Mouse (Mus musculus) stomach, embryonic 16.5 days (tissue): ENCODE results near the gene Gm26566. TPM values are rescaled to one million over a fixed set of nuclear protein-coding genes. Genes with fewer than 3 reads are reported as not detected.
"Not testable (repeated sequence)": the region's sequence is repeated elsewhere in the genome, so short reads cannot be mapped to it uniquely, and the experiment has no call there.

Experiments
- ATAC-seq: fragments of 200-750 bp; cut with Nextera tagmentation; 2 replicates; pipeline ENCODE4 v1.8.0; 2017; ENCODE audit warnings: moderate number of reproducible peaks, moderate TSS enrichment; ENCODE audit not compliant: insufficient read depth, low FRiP score
- H3K27ac ChIP-seq: fragments of 300-500 bp; sonication (generic); 2 replicates; pipeline ENCODE4 v1.5.1; 2014; ENCODE audit warnings: low read length
- H3K27me3 ChIP-seq: fragments of 300-500 bp; sonication (generic); 2 replicates; pipeline ENCODE4 v1.6.1; 2014; ENCODE audit warnings: low read length, control low read depth, mixed read lengths; ENCODE audit not compliant: control insufficient read depth, insufficient read depth
- H3K36me3 ChIP-seq: fragments of 300-500 bp; sonication (generic); 2 replicates; pipeline ENCODE4 v1.6.1; 2014; ENCODE audit warnings: low read length; ENCODE audit not compliant: control insufficient read depth, insufficient read depth
- H3K4me1 ChIP-seq: fragments of 300-500 bp; sonication (generic); 2 replicates; pipeline ENCODE4 v1.6.1; 2014; ENCODE audit warnings: low read length, control low read depth, mixed read lengths; ENCODE audit not compliant: control insufficient read depth, insufficient read depth
- H3K4me2 ChIP-seq: fragments of 300-500 bp; sonication (generic); 2 replicates; pipeline ENCODE4 v1.6.1; 2014; ENCODE audit warnings: low read depth, low read length, mixed read lengths
- H3K4me3 ChIP-seq: fragments of 300-500 bp; sonication (generic); replicated peaks from 2 replicates; pipeline ENCODE4 v1.5.1; 2014; ENCODE audit warnings: mild to moderate bottlenecking, low read length
- H3K9ac ChIP-seq: fragments of 300-500 bp; sonication (generic); 2 replicates; pipeline ENCODE4 v1.6.1; 2014; ENCODE audit warnings: low read length
- H3K9me3 ChIP-seq: fragments of 300-500 bp; sonication (generic); replicated peaks from 2 replicates; pipeline ENCODE4 v1.6.1; 2016; ENCODE audit warnings: low read length, control low read depth; ENCODE audit not compliant: control insufficient read depth
- WGBS: fragments of 180-500 bp; shearing (Covaris S2); extraction: QIAGEN DNeasy Blood & Tissue Kit; methylation state at CpG from one replicate; pipeline ENCODE4 v1.1.7; 2014; 5-methylcytosine and 5-hydroxymethylcytosine counted together
- polyA plus RNA-seq: library from polyadenylated mRNA; unstranded; fragments of >200 nt; fragmentation: Nextera tagmentation; extraction: Ambion mirVana; gene quantifications from 2 replicates; pipeline ENCODE4 v1.2.1, GENCODE M21; 2015

Gm26566 gene
- polyA plus RNA-seq, 1 experiment from 2014 or later = 0.36 TPM

GRCm38 (mm10) chr4:88763384-88764018 is 41.9 kb downstream of the Gm26566 start:
- H3K36me3 ChIP-seq, H3K4me1 ChIP-seq, H3K27ac ChIP-seq, H3K27me3 ChIP-seq, ATAC-seq, H3K9me3 ChIP-seq: not testable (repeated sequence)
- H3K4me2 ChIP-seq = peak overlapping the region; percentile 43; the same call in 1 of the 2 replicates
- H3K9ac ChIP-seq = peak overlapping the region; percentile 64
- peak overlapping the region; percentile 40 for H3K4me3 ChIP-seq
- 2% methylated on average over 30 of the region's 42 CpGs for WGBS

Other genes with a start within 250 kb of the Gm26566 start
- not detected in 2 replicates for gene Ifnb1, start 199.0 kb upstream of the Gm26566 start, polyA plus RNA-seq
- gene Ifna15, start 163.6 kb upstream of the Gm26566 start, polyA plus RNA-seq = not detected in 2 replicates
- not detected in 2 replicates for gene Ifna14, start 150.0 kb upstream of the Gm26566 start, polyA plus RNA-seq
- gene Ifna9, start 129.4 kb upstream of the Gm26566 start, polyA plus RNA-seq = not detected in 2 replicates
- gene Ifna12, start 118.4 kb upstream of the Gm26566 start, polyA plus RNA-seq = not detected in 2 replicates
- gene C87499, start 87.4 kb upstream of the Gm26566 start, polyA plus RNA-seq = not detected in 2 replicates
- not detected in 2 replicates for gene Ifna13, start 77.3 kb upstream of the Gm26566 start, polyA plus RNA-seq
- gene Ifna16, start 44.9 kb upstream of the Gm26566 start, polyA plus RNA-seq = not detected in 2 replicates
- not detected in 2 replicates for gene Ifna2, start 37.9 kb upstream of the Gm26566 start, polyA plus RNA-seq
- not detected in 2 replicates for gene Ifnab, start 30.4 kb upstream of the Gm26566 start, polyA plus RNA-seq
- gene Klhl9, start 660 bp downstream of the Gm26566 start, polyA plus RNA-seq = 83.6 and 87.9 TPM in 2 replicates
- not detected in 2 replicates for gene Gm13271, start 33.1 kb downstream of the Gm26566 start, polyA plus RNA-seq
- gene Gm13283, start 38.3 kb downstream of the Gm26566 start, polyA plus RNA-seq = 0.19 and 0.26 TPM in 2 replicates
- gene Gm13290, start 52.0 kb downstream of the Gm26566 start, polyA plus RNA-seq = 0.59 and 0.89 TPM in 2 replicates
- not detected in 2 replicates for gene Gm13289, start 55.1 kb downstream of the Gm26566 start, polyA plus RNA-seq
- 0.28 TPM in 1 of 2 replicates, not detected in the other for gene Gm13272, start 58.0 kb downstream of the Gm26566 start, polyA plus RNA-seq
- gene Ifnz, start 60.3 kb downstream of the Gm26566 start, polyA plus RNA-seq = 0.48 TPM in 1 of 2 replicates, not detected in the other
- not detected in 2 replicates for gene Gm13276, start 63.9 kb downstream of the Gm26566 start, polyA plus RNA-seq
- gene Gm13277, start 66.8 kb downstream of the Gm26566 start, polyA plus RNA-seq = not detected in 2 replicates
- gene Gm13278, start 69.7 kb downstream of the Gm26566 start, polyA plus RNA-seq = not detected in 2 replicates
- not detected in 2 replicates for gene Gm13275, start 72.7 kb downstream of the Gm26566 start, polyA plus RNA-seq
- gene Gm13279, start 75.6 kb downstream of the Gm26566 start, polyA plus RNA-seq = not detected in 2 replicates
- 0.70 and 1.1 TPM in 2 replicates for gene Gm13285, start 77.9 kb downstream of the Gm26566 start, polyA plus RNA-seq
- gene Gm13287, start 81.4 kb downstream of the Gm26566 start, polyA plus RNA-seq = not detected in 2 replicates
- gene Gm13288, start 83.7 kb downstream of the Gm26566 start, polyA plus RNA-seq = 0.06 and 0.15 TPM in 2 replicates
- not detected in 2 replicates for gene Ifna7, start 94.4 kb downstream of the Gm26566 start, polyA plus RNA-seq
- not detected in 2 replicates for gene Ifna11, start 98.2 kb downstream of the Gm26566 start, polyA plus RNA-seq
- gene Ifna6, start 105.6 kb downstream of the Gm26566 start, polyA plus RNA-seq = not detected in 2 replicates
- not detected in 2 replicates for gene Ifna5, start 113.7 kb downstream of the Gm26566 start, polyA plus RNA-seq
- gene Ifna4, start 120.1 kb downstream of the Gm26566 start, polyA plus RNA-seq = not detected in 2 replicates
- not detected in 2 replicates for gene Ifna1, start 128.3 kb downstream of the Gm26566 start, polyA plus RNA-seq
- not detected in 2 replicates for gene Ifne, start 158.4 kb downstream of the Gm26566 start, polyA plus RNA-seq